Mouse (Mus musculus) erythroblast, embryonic 14.5 days (primary cell): Measurements from ENCODE around the gene Tmppe. TPM values are rescaled to one million over a fixed set of nuclear protein-coding genes. Genes with fewer than 3 reads are reported as not detected.
A peak's percentile ranks its signal among the peaks of the same experiment; 100 is the strongest.

Experiments
- H3K27me3 ChIP-seq: 2 replicates; pipeline ENCODE4 v1.6.1; 2012; ENCODE audit warnings: inconsistent platforms; ENCODE audit not compliant: control insufficient read depth
- H3K36me3 ChIP-seq: 2 replicates; pipeline ENCODE4 v1.6.1; 2012; ENCODE audit warnings: mild to moderate bottlenecking, inconsistent platforms; ENCODE audit not compliant: control insufficient read depth
- H3K4me1 ChIP-seq: 2 replicates; pipeline ENCODE4 v1.6.1; 2012; ENCODE audit warnings: inconsistent platforms; ENCODE audit not compliant: control insufficient read depth
- H3K4me3 ChIP-seq: replicated peaks from 2 replicates; pipeline ENCODE3; 2012; ENCODE audit warnings: moderate library complexity, mild to moderate bottlenecking, inconsistent platforms
- H3K9me3 ChIP-seq: 2 replicates; pipeline ENCODE4 v1.6.1; 2012; ENCODE audit warnings: low read length, inconsistent platforms, mixed read lengths; ENCODE audit not compliant: control insufficient read depth
- GATA1 ChIP-seq: IDR thresholded peaks from 2 replicates; pipeline ENCODE4 v1.6.1; 2012; ENCODE audit warnings: low read length, inconsistent platforms, mixed read lengths
- TAL1 ChIP-seq: IDR thresholded peaks from 3 replicates; pipeline ENCODE4 v1.6.1; 2012; ENCODE audit warnings: low read length, inconsistent platforms, mixed read lengths
- polyA plus RNA-seq: library from polyadenylated mRNA; stranded (reverse); fragments of >175 nt; gene quantifications from 2 replicates; pipeline ENCODE4 v1.2.3, GENCODE M21; 2012

Gene Tmppe
- polyA plus RNA-seq, 1 experiment = 0.02 TPM

DNA sequence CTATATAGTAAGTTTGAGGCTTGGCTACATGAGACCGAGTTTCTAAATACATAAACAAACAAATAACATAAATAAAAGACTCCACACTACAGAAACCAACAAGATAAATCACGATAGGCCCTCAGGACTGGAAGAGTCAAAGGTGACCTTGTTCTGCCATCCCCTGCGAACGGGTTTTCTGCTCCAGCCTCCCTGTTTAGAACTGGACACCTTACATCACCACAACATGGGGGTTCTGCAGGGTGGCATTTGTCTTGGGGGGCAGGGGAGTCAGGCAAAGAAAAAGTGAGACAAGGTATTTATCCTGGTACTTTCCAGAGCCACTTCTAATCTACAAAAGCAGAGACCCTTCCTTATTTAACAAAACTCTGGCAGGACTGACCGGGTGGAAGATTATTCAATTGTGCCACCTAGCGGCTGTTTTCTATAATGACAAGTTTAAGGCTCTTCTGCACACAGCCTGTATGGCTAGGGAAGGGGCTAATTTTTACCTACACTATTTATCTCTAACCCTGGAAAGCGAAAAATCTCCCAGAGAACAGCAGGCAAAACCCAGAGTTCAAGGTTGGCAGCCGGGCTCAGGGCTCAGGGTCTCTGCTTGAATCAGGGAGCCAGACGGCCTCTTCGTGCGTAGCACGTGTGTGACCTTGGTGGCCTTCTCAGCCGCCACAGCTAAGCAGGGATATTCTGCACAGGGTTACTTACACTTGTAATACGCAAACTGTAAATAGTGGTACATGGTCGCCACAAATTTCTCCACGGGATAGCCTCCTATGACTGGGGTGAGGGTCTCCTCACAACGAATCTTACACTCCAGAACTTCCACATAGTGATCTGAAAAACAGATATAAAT is 19.8 kb upstream of the Tmppe start:
- TF ChIP-seq GATA1 (no peak), TAL1 (no peak)
- Histone ChIP-seq H3K36me3 (peaks cover 12% of the 10 kb centered on the region), H3K4me3 (no peak overlapping the region), H3K9me3 (no peaks in the 10 kb centered on the region), H3K4me1 (no peaks in the 10 kb centered on the region), H3K27me3 (no peaks in the 10 kb centered on the region)

DNA sequence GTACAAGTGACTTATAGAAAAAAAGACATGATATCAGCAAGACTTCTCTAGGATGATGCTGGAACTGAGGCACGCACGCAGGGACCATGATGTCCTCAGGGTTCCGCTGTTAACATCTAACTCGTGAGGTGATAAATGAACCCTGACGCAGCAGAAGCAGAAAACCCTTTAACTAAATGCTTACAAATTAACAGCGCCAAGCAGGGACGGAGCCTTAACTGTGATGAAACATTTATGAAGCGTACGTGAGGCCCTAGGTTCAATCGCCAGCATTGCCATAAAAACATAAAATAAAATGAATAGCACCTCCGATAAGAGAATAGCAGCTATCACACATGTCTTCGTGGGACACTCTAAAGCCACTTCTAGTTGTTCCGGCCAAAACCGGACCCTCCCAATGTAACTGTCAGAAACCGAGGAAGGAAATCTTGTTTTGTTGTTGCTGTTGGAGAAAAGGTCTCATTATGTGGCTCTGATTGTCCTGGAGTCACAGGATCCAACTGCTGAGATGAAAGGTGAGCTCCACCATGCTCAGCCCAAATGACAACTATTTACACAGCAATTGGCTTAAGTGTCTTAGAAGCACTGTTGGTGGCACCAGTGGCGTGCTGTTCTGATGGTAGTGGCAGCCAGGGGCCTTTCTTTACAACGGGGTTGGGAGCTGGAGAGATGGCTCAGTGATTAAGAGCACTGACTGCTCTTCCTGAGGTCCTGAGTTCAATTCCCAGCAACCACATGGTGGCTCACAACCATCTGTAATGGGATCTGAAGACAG is 17.8 kb upstream of the Tmppe start:
- no peaks in the 10 kb centered on the region for H3K27me3 ChIP-seq
- H3K36me3 ChIP-seq = peaks cover 10% of the 10 kb centered on the region
- H3K9me3 ChIP-seq = no peaks in the 10 kb centered on the region
- no peaks in the 10 kb centered on the region for H3K4me1 ChIP-seq
- H3K4me3 ChIP-seq = no peak overlapping the region
- TF ChIP-seq GATA1 = no peak
- no peak for TF ChIP-seq TAL1

DNA sequence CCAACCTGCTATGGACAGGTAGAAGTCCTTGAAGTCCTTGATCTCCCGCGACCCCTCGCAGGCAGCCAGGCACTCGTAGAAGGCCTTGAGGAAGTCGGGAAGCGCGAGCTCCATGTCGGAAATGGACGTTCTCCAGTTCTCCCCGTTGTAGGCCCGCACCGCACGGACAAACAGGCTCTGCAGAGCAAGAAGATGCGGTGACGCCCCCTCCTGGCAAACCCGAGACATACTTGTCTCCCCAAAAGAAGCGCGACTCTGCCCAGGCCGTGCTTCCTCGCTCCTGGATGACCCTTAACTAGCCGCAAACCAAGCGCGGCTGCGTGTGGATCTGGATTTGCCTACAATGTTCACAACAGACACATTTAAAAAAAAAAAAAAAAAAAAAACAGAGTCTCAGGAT is 16.2 kb upstream of the Tmppe start:
- Histone ChIP-seq H3K27me3 (no peaks in the 10 kb centered on the region), H3K9me3 (peaks cover 5% of the 10 kb centered on the region), H3K4me1 (peaks cover 2% of the 10 kb centered on the region), H3K36me3 (peaks cover 6% of the 10 kb centered on the region), H3K4me3 (no peak overlapping the region)
- TF ChIP-seq GATA1 (no peak), TAL1 (no peak)

DNA sequence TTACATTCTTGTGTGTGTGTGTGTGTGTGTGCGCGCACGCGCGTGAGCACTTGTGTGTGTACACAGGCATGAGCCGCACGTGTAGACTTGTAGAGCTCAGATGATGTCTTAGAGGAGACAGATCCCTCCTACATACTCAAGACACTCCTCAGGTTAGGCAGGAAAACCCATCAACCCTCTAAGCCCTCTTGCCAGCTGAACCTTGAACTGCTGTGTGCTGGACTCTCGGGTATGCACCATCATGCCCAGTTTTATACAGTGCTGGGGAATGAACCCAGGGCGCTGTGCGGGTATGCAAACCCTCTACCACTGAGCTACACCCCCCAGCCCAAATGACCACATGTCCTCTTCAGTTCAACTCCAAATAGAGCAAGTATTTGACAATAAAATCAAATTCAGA is 15.7 kb upstream of the Tmppe start:
- peaks cover 6% of the 10 kb centered on the region for H3K9me3 ChIP-seq
- H3K27me3 ChIP-seq = no peaks in the 10 kb centered on the region
- peaks cover 4% of the 10 kb centered on the region; the same call in 1 of the 2 replicates for H3K36me3 ChIP-seq
- peaks cover 7% of the 10 kb centered on the region for H3K4me1 ChIP-seq
- no peak overlapping the region for H3K4me3 ChIP-seq
- TF ChIP-seq TAL1 = no peak
- no peak for TF ChIP-seq GATA1

DNA sequence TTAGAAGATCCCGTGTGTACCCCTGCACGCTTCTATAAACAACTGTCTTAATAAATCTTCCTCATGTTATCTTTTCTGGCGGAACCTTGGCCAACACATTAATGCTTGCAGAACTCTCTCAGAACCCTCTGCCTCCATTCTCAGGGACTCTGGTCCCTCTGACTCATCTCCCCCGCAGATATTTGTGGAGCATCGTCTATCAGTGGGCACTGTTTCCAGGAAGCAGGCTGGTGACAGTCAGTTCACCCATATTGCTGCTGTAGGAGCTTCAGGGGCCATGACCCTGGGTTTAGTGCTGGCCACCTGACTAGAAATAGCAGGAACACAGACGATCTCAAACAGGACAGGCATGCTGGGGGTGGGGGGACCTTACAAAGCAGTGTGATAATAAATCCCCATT is 13.8 kb upstream of the Tmppe start:
- H3K4me3 ChIP-seq = no peak overlapping the region
- H3K9me3 ChIP-seq = peaks cover 6% of the 10 kb centered on the region
- peaks cover 4% of the 10 kb centered on the region; the same call in 1 of the 2 replicates for H3K36me3 ChIP-seq
- TF ChIP-seq TAL1 = no peak
- no peaks in the 10 kb centered on the region for H3K27me3 ChIP-seq
- H3K4me1 ChIP-seq = peaks cover 15% of the 10 kb centered on the region

DNA sequence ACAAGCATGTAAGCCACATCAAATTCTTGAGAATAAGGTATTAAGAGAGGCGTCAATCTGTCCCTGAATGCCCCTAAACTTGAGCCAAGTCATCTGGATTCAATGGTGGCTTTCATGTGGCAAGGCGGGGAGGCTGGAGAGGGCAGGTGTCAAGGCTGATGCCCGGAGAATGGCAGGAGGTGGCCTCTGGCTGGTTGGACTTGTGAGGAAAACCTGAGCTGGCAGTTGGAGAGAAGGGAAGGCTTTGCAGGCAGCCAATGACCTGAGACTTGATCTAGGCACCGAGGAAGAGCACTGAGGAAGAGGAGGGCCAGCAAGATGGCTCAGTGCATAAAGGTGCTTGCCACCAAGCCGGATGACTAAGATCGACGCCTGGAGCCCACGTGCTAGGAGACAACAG is 12.6 kb upstream of the Tmppe start:
- Histone ChIP-seq H3K4me3 (no peak overlapping the region), H3K4me1 (peaks cover 15% of the 10 kb centered on the region), H3K36me3 (peaks cover 4% of the 10 kb centered on the region; the same call in 1 of the 2 replicates), H3K27me3 (no peaks in the 10 kb centered on the region), H3K9me3 (peaks cover 6% of the 10 kb centered on the region)
- no peak for TF ChIP-seq TAL1
- no peak for TF ChIP-seq GATA1

DNA sequence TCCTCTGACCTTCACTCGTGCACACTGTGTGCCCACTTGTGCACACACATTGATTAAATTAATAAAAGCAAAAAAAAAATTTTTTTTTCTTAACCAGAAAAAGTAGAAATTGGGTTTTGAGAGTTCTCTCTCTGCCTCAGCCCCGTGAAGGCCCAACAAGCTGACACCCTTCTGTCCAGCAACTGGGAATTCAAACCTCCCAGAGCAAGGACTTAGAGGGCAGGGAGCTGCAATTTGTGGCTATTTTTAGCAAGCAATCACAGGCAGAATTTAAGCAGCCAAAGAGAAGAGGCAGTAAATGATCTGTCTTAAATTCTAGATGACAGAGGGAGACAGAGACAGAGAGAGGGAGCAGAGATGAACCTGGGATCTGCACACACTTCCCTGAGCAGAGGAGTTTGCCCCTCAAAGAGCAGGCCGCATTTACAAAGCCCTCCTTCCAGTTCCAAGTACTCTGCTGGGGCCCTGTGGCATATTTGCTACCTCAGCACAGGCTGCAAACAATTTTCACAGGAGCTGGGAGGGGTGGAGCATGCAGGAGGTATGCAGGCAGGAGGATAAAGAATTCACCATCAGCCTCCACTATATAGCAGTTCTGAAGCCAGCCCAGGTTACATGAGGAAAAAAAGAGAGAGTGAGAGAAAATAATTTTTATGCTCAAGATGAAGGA is 12.1 kb upstream of the Tmppe start:
- TF ChIP-seq GATA1 (no peak), TAL1 (no peak)
- no peak overlapping the region for H3K4me3 ChIP-seq
- peaks cover 15% of the 10 kb centered on the region for H3K4me1 ChIP-seq
- H3K9me3 ChIP-seq = peaks cover 6% of the 10 kb centered on the region
- no peaks in the 10 kb centered on the region for H3K27me3 ChIP-seq
- peaks cover 3% of the 10 kb centered on the region; the same call in 1 of the 2 replicates for H3K36me3 ChIP-seq

DNA sequence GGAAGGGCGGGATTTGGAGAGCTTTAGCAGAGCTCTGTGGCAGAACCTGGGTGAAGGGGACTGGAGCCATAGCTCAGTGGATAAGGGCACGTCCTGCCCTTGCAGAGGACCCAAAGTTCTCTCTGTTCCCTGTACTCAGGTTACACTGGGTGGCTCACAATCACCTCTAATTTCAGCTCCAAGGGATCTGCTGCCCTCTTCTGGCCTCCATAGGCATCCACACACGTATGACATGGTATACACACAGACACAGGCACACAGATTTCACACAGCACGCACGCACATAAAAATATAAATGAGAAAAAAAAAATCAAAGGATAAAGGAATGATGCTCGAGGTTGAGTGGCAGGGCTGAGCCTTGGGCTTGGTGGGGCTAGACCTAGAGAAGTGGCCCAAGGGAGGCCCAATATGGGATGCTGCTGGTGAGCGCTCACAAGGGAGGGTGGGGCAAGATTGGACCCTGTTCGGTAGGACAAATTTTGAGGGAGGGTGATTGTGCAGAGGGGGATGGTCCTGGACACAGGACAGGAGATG is 11.5 kb upstream of the Tmppe start:
- Histone ChIP-seq H3K9me3 (peaks cover 6% of the 10 kb centered on the region), H3K36me3 (peaks cover 3% of the 10 kb centered on the region; the same call in 1 of the 2 replicates), H3K4me1 (peaks cover 18% of the 10 kb centered on the region), H3K27me3 (no peaks in the 10 kb centered on the region), H3K4me3 (peak overlapping the region; percentile 75)
- TF ChIP-seq TAL1 = no peak
- TF ChIP-seq GATA1 = no peak
